Mouse (Mus musculus) MEL (cell line): ENCODE results near the gene Llph.

Experiments
- BHLHE40 ChIP-seq: IDR thresholded peaks from 2 replicates; pipeline ENCODE4 v1.6.1; 2012; ENCODE audit warnings: low read depth, mild to moderate bottlenecking, inconsistent platforms, low read length, improper control_type of control experiment, borderline replicate concordance
- CHD1 ChIP-seq: IDR thresholded peaks from 2 replicates; pipeline ENCODE4 v1.6.1; 2012; ENCODE audit warnings: low read depth, mild to moderate bottlenecking, inconsistent platforms, low read length, improper control_type of control experiment
- CTCF ChIP-seq, 3 experiments: IDR thresholded peaks in 2 of 3; conservative IDR thresholded peaks in 1 of 3; 2 replicates each; pipeline ENCODE4 v1.5.1; 2011 to 2012; ENCODE audit warnings: low read length in 3 of 3, low read depth in 2 of 3, mild to moderate bottlenecking in 2 of 3, improper control_type of control experiment in 1 of 3, inconsistent platforms in 1 of 3, mixed read lengths in 1 of 3, moderate library complexity in 1 of 3; ENCODE audit not compliant: control insufficient read depth in 1 of 3, insufficient read depth in 1 of 3, poor library complexity in 1 of 3, severe bottlenecking in 1 of 3
- KAT2A ChIP-seq: conservative IDR thresholded peaks from 2 replicates; pipeline ENCODE4 v1.6.1; 2012; ENCODE audit warnings: low read depth, low read length, improper control_type of control experiment, inconsistent platforms
- MEF2A ChIP-seq: IDR thresholded peaks from 2 replicates; pipeline ENCODE4 v1.6.1; 2014; ENCODE audit warnings: low read depth, mild to moderate bottlenecking, inconsistent platforms, low read length, improper control_type of control experiment; ENCODE audit not compliant: poor library complexity, insufficient replicate concordance, severe bottlenecking; ENCODE audit errors: extremely low read depth
- POLR2A ChIP-seq, 2 experiments: IDR thresholded peaks; 2 replicates each; pipeline ENCODE4 v1.6.1; 2011 to 2012; ENCODE audit warnings: low read length in 2 of 2, mild to moderate bottlenecking in 2 of 2, control low read depth in 1 of 2, improper control_type of control experiment in 1 of 2, low read depth in 1 of 2, moderate library complexity in 1 of 2; ENCODE audit not compliant: control insufficient read depth in 1 of 2, insufficient read depth in 1 of 2, poor library complexity in 1 of 2
- TBP ChIP-seq: IDR thresholded peaks from 2 replicates; pipeline ENCODE4 v1.8.0; 2011; ENCODE audit warnings: low read depth, low read length, improper control_type of control experiment

GRCm38 (mm10) chr10:120251791-120252190 lies 24.9 kb downstream of the Llph start:
- no peak for TF ChIP-seq POLR2A (IDR thresholded peaks at IDR 0.05; ENCODE audit: control insufficient read depth in 1 of 2, insufficient read depth in 1 of 2, low read depth in 1 of 2, low read length in 2 of 2, poor library complexity in 1 of 2)
- no peak for TF ChIP-seq CTCF (IDR thresholded peaks at IDR 0.05 in 2 of 3, conservative IDR thresholded peaks at IDR 0.05 in 1 of 3; ENCODE audit: control insufficient read depth in 1 of 3, insufficient read depth in 1 of 3, low read depth in 2 of 3, low read length in 3 of 3, poor library complexity in 1 of 3, severe bottlenecking in 1 of 3)
- no peak for TF ChIP-seq MEF2A
- no peak for TF ChIP-seq BHLHE40
- TF ChIP-seq KAT2A = no peak
- no peak for TF ChIP-seq TBP
- no peak for TF ChIP-seq CHD1
